Mouse (Mus musculus) spleen, postnatal 10 days (tissue): ENCODE measurements at regions not wholly inside any gene's neighbourhood (a gene's known extent, or its start where the extent isn't known, plus 50 kb on each side); places are given as distances from the start of the nearest gene placed in this dataset.

Source experiments
- DNase-seq, 2 experiments: peaks; one replicate each; pipeline ENCODE4 v3.0.0; 2021 to 2022; ENCODE audit warnings: low spot score in 2 of 2

GRCm38 (mm10) chr5:136619315-136620231 is 52.3 kb upstream of the Cux1 start:
- no peak for DNase-seq

GRCm38 (mm10) chr5:136620234-136620633 is 52.9 kb upstream of the Cux1 start:
- no peak for DNase-seq

GRCm38 (mm10) chr5:136621336-136622125 is 54.2 kb upstream of the Cux1 start:
- no peak for DNase-seq

- DNase-seq: no peak
These were observed 54.9 kb upstream of the Cux1 start for GRCm38 (mm10) chr5:136622152-136622551.

GRCm38 (mm10) chr5:136622721-136623542 is 55.6 kb upstream of the Cux1 start:
- peak; percentile 80 to 91 for DNase-seq

GRCm38 (mm10) chr5:136623791-136624190 is 56.5 kb upstream of the Cux1 start:
- no peak for DNase-seq

GRCm38 (mm10) chr5:136625176-136625991 is 58.1 kb upstream of the Cux1 start:
- DNase-seq: peak in 1 of 2 experiments; percentile 40

GRCm38 (mm10) chr5:136626142-136626771 is 59.0 kb upstream of the Cux1 start:
- DNase-seq: peak in 1 of 2 experiments; percentile 55

GRCm38 (mm10) chr5:136626891-136627290 is 59.6 kb upstream of the Cux1 start:
- DNase-seq: no peak

- no peak for DNase-seq
These were observed 60.5 kb upstream of the Cux1 start for GRCm38 (mm10) chr5:136627671-136628292.

GRCm38 (mm10) chr5:136628502-136628901 is 61.2 kb upstream of the Cux1 start:
- DNase-seq: no peak

- DNase-seq: no peak
These were observed 60.7 kb upstream of the Myl10 start for GRCm38 (mm10) chr5:136632286-136632685.

- DNase-seq: no peak
These were observed 59.0 kb upstream of the Myl10 start for GRCm38 (mm10) chr5:136633901-136634300.

- no peak for DNase-seq
These were observed 57.8 kb upstream of the Myl10 start for GRCm38 (mm10) chr5:136635119-136635518.

GRCm38 (mm10) chr5:136636476-136636875 is 56.5 kb upstream of the Myl10 start:
- DNase-seq: no peak

GRCm38 (mm10) chr5:136637872-136638271 is 55.1 kb upstream of the Myl10 start:
- DNase-seq: no peak

- peak in 1 of 2 experiments; percentile 50 for DNase-seq
These were observed 51.9 kb upstream of the Myl10 start for GRCm38 (mm10) chr5:136640871-136641619.

GRCm38 (mm10) chr5:136642208-136642607 is 50.7 kb upstream of the Myl10 start:
- DNase-seq: no peak
